Mouse (Mus musculus) forebrain, embryonic 11.5 days (tissue): ENCODE data around the gene Rsrc1. TPM values are rescaled to one million over a fixed set of nuclear protein-coding genes. Genes with fewer than 3 reads are reported as not detected.

Experiments
- ATAC-seq: fragments of 200-750 bp; cut with Nextera tagmentation; replicated peaks from 2 replicates; pipeline ENCODE4 v1.8.0; 2017; ENCODE audit warnings: moderate TSS enrichment; ENCODE audit not compliant: low FRiP score
- DNase-seq: peaks from one replicate; pipeline ENCODE4 v3.0.0-alpha.2; 2017; ENCODE audit warnings: low spot score
- H3K27ac ChIP-seq: fragments of 300-500 bp; sonication (generic); 2 replicates; pipeline ENCODE4 v1.5.1; 2014; ENCODE audit warnings: low read depth, low read length
- H3K27me3 ChIP-seq: fragments of 300-500 bp; sonication (generic); 2 replicates; pipeline ENCODE4 v1.6.1; 2014; ENCODE audit warnings: mild to moderate bottlenecking, low read length, mixed read lengths; ENCODE audit not compliant: control insufficient read depth, insufficient read depth
- H3K36me3 ChIP-seq: fragments of 300-500 bp; sonication (generic); 2 replicates; pipeline ENCODE4 v1.6.1; 2014; ENCODE audit warnings: mild to moderate bottlenecking, low read length, moderate library complexity, mixed read lengths; ENCODE audit not compliant: control insufficient read depth, insufficient read depth
- H3K4me1 ChIP-seq: fragments of 300-500 bp; sonication (generic); replicated peaks from 2 replicates; pipeline ENCODE4 v1.6.1; 2014; ENCODE audit warnings: low read length, mixed read lengths; ENCODE audit not compliant: control insufficient read depth, insufficient read depth
- H3K4me2 ChIP-seq: fragments of 300-500 bp; sonication (generic); 2 replicates; pipeline ENCODE4 v1.6.1; 2014; ENCODE audit warnings: low read depth, mild to moderate bottlenecking, low read length, moderate library complexity, mixed read lengths; ENCODE audit not compliant: severe bottlenecking
- H3K4me3 ChIP-seq: fragments of 300-500 bp; sonication (generic); 2 replicates; pipeline ENCODE4 v1.5.1; 2014; ENCODE audit warnings: low read depth, low read length
- H3K9ac ChIP-seq: fragments of 300-500 bp; sonication (generic); 2 replicates; pipeline ENCODE4 v1.6.1; 2014; ENCODE audit warnings: low read length
- H3K9me3 ChIP-seq: fragments of 300-500 bp; sonication (generic); 2 replicates; pipeline ENCODE4 v1.6.1; 2016; ENCODE audit warnings: low read length, mixed read lengths; ENCODE audit not compliant: control insufficient read depth
- WGBS: fragments of 180-500 bp; shearing (Covaris S2); extraction: QIAGEN DNeasy Blood & Tissue Kit; methylation state at CpG from one replicate; pipeline ENCODE4 v1.1.7; 2014; 5-methylcytosine and 5-hydroxymethylcytosine counted together
- polyA plus RNA-seq: library from polyadenylated mRNA; unstranded; fragments of >200 nt; fragmentation: Nextera tagmentation; extraction: Ambion mirVana; gene quantifications from 2 replicates; pipeline ENCODE4 v1.2.1, GENCODE M21; 2014

Gene Rsrc1
- polyA plus RNA-seq, 1 experiment from 2014 or later, result 44.6 TPM

- no peaks in the 10 kb centered on the region for H3K36me3 ChIP-seq
- peaks cover 12% of the 10 kb centered on the region; the same call in 1 of the 2 replicates for H3K4me1 ChIP-seq
- peak overlapping the region; percentile 52 for H3K9ac ChIP-seq
- no peak overlapping the region for H3K27ac ChIP-seq
- WGBS, result 2% methylated on average over 29 of the region's 29 CpGs
- DNase-seq, result no peak
- no peak for ATAC-seq
- H3K9me3 ChIP-seq, result no peaks in the 10 kb centered on the region
- peaks cover 69% of the 10 kb centered on the region for H3K27me3 ChIP-seq
- H3K4me2 ChIP-seq, result peak overlapping the region; percentile 70
- H3K4me3 ChIP-seq, result peak overlapping the region; percentile 42
Measured at GRCm38 (mm10) chr3:66980111-66980975, 847 bp upstream of the Rsrc1 start.

DNA sequence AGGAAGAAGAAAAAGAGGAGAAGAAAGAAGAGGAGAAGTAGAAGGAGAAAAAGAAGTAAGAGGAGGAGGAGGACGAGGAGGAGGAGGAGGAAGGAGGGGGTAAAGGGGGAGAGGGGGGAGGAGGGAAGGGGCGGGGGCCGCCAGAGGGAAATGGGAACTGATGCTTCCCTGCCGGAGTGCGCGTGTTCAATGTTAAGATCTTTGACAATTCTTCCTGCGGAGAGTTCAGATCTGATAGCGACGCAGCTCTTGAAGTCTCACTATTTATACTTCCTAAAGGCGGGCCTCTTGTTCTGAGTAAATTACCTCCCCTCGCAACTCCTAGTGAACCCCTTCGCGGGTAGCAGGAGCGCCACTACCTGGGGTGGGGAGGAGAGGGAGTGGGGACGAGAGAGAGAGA lies 516 bp downstream of the Rsrc1 start, which contains the start of gene Shox2:
Gene Shox2, minus strand, starts transcription at position 66 of the 400 bp plus-strand sequence.
- 0% methylated on average over 14 of the region's 15 CpGs for WGBS
- H3K36me3 ChIP-seq, result no peaks in the 10 kb centered on the region
- H3K27ac ChIP-seq, result no peak within 1 kb of the TSS
- no peaks in the 10 kb centered on the region for H3K9me3 ChIP-seq
- DNase-seq, result no peak
- peaks cover 12% of the 10 kb centered on the region; the same call in 1 of the 2 replicates for H3K4me1 ChIP-seq
- peaks cover 64% of the 10 kb centered on the region for H3K27me3 ChIP-seq
- H3K4me2 ChIP-seq, result peak within 1 kb of the TSS; percentile 70
- peak within 1 kb of the TSS; percentile 42 for H3K4me3 ChIP-seq
- H3K9ac ChIP-seq, result peak within 1 kb of the TSS; percentile 52
- no peak for ATAC-seq

DNA sequence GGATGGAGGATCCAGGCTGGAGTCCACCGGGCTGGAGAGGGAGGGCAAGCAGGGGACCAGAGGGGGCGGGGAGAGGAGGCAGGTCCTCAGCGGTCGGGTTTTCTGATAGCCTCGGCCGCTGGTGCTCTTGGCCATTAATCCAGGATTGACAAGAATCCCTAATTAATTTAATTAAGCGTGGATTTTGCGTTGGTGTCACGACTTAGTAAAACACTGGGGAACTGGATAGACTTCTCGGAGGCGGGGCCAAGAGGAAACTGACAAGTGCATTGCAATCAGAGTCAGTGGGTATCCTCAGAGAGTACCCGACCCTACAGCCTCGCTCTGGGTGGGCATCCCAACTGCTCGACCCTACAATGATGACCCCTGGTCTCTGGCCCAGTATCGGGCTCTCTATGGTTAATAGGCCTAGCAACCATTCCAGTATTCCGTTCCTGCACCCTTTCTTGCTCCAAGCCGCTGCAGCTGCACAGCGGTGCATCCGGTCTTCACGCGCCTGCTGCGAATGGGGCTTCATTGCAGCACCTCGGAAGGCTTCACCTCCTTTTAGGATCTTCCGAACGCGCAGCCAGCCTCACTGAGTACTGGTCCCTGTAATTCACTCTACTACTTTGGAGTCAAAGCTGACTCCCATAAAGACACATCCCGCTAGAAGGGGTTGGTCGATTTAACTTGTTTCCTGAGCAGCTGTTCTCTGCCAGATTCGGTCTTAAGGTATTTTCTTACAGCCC lies 1.2 kb downstream of the Rsrc1 start:
- no peak overlapping the region for H3K27ac ChIP-seq
- H3K9me3 ChIP-seq, result no peaks in the 10 kb centered on the region
- no peaks in the 10 kb centered on the region for H3K36me3 ChIP-seq
- no peak overlapping the region for H3K9ac ChIP-seq
- WGBS, result under 1% methylated on average over 29 of the region's 29 CpGs
- ATAC-seq (no peak), DNase-seq (peak; percentile 64)
- peaks cover 12% of the 10 kb centered on the region; the same call in 1 of the 2 replicates for H3K4me1 ChIP-seq
- H3K27me3 ChIP-seq, result peaks cover 57% of the 10 kb centered on the region
- H3K4me3 ChIP-seq, result peak overlapping the region; percentile 42
- peak overlapping the region; percentile 70 for H3K4me2 ChIP-seq

- H3K27ac ChIP-seq, result no peak overlapping the region
- peaks cover 49% of the 10 kb centered on the region for H3K27me3 ChIP-seq
Measured at GRCm38 (mm10) chr3:66983481-66983880, 2.3 kb downstream of the Rsrc1 start.

GRCm38 (mm10) chr3:66985539-66986286 lies 4.5 kb downstream of the Rsrc1 start:
- WGBS, result under 1% methylated on average over 59 of the region's 60 CpGs
- H3K4me3 ChIP-seq, result peak overlapping the region; percentile 74
- H3K36me3 ChIP-seq, result no peaks in the 10 kb centered on the region
- peaks cover 27% of the 10 kb centered on the region for H3K27me3 ChIP-seq
- H3K4me2 ChIP-seq, result peak overlapping the region; percentile 65
- H3K27ac ChIP-seq, result no peak overlapping the region
- H3K9me3 ChIP-seq, result no peaks in the 10 kb centered on the region
- ATAC-seq, result peak; percentile 94
- peak; percentile 92 for DNase-seq
- peak overlapping the region; percentile 79 for H3K9ac ChIP-seq
- H3K4me1 ChIP-seq, result peaks cover 6% of the 10 kb centered on the region; the same call in 1 of the 2 replicates

More at GRCm38 (mm10) chr3:66983481-66983880, 2.3 kb downstream of the Rsrc1 start:
- no peaks in the 10 kb centered on the region for H3K36me3 ChIP-seq
- WGBS, result 11% methylated on average over 3 of the region's 3 CpGs
- peaks cover 12% of the 10 kb centered on the region; the same call in 1 of the 2 replicates for H3K4me1 ChIP-seq
- ATAC-seq, result no peak
- DNase-seq, result no peak
- H3K9ac ChIP-seq, result no peak overlapping the region
- H3K4me3 ChIP-seq, result no peak overlapping the region
- H3K9me3 ChIP-seq, result no peaks in the 10 kb centered on the region
- no peak overlapping the region for H3K4me2 ChIP-seq

GRCm38 (mm10) chr3:66986287-66986560 lies 5.0 kb downstream of the Rsrc1 start:
- DNase-seq (no peak), ATAC-seq (no peak)
- Histone ChIP-seq H3K4me1 (peaks cover 4% of the 10 kb centered on the region; the same call in 1 of the 2 replicates), H3K4me2 (peak overlapping the region; percentile 48), H3K4me3 (peak overlapping the region; percentile 74), H3K27me3 (peaks cover 22% of the 10 kb centered on the region), H3K9me3 (no peaks in the 10 kb centered on the region), H3K9ac (peak overlapping the region; percentile 79), H3K27ac (no peak overlapping the region), H3K36me3 (no peaks in the 10 kb centered on the region)
- WGBS, result 5% methylated on average over 1 of the region's 1 CpGs

- no peak for DNase-seq
- Histone ChIP-seq H3K27me3 (no peaks in the 10 kb centered on the region), H3K36me3 (no peaks in the 10 kb centered on the region; the same call in 1 of the 2 replicates), H3K4me3 (no peak overlapping the region), H3K9me3 (no peaks in the 10 kb centered on the region), H3K9ac (no peak overlapping the region), H3K4me1 (no peaks in the 10 kb centered on the region), H3K4me2 (no peak overlapping the region), H3K27ac (no peak overlapping the region)
- ATAC-seq, result no peak
- 83% methylated on average over 1 of the region's 1 CpGs for WGBS
Measured at GRCm38 (mm10) chr3:66996820-66997219, 15.6 kb downstream of the Rsrc1 start.

- Histone ChIP-seq H3K27ac (no peak overlapping the region), H3K27me3 (peaks cover 24% of the 10 kb centered on the region), H3K36me3 (no peaks in the 10 kb centered on the region), H3K4me2 (no peak overlapping the region), H3K4me1 (no peaks in the 10 kb centered on the region), H3K9me3 (no peaks in the 10 kb centered on the region), H3K4me3 (no peak overlapping the region), H3K9ac (no peak overlapping the region)
- ATAC-seq (peak; percentile 93), DNase-seq (no peak)
- 45% methylated on average over 6 of the region's 6 CpGs for WGBS
Measured at GRCm38 (mm10) chr3:67036387-67037062, 55.3 kb downstream of the Rsrc1 start.
